Mouse (Mus musculus) c-Kit-positive CD71-positive TER-119-negative erythroid progenitor cells, embryonic 14.5 days (primary cell): ENCODE data around the gene Ssc5d.

Experiments used
- DNase-seq: peaks from one replicate; pipeline ENCODE4 v3.0.0-alpha.2; 2013; ENCODE audit warnings: low read depth

Ssc5d gene

DNA sequence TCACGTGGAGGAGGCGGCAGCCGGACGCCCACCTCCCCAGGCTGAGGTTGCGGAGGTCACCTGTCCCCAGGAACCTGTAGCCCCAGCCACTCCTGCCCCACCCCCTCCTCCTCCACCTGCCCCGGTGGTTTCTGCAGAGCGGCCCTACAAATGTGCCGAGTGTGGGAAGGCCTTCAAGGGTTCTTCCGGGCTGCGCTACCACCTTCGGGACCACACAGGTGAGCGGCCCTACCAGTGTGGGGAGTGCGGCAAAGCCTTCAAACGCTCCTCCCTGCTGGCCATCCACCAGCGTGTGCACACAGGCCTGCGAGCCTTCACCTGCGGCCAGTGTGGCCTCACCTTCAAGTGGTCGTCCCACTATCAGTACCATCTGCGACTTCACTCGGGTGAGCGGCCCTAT is 5.6 kb upstream of the Ssc5d start:
- DNase-seq: no peak

- no peak for DNase-seq
Measured at GRCm38 (mm10) chr7:4920496-4920895, 5.1 kb upstream of the Ssc5d start.

DNA sequence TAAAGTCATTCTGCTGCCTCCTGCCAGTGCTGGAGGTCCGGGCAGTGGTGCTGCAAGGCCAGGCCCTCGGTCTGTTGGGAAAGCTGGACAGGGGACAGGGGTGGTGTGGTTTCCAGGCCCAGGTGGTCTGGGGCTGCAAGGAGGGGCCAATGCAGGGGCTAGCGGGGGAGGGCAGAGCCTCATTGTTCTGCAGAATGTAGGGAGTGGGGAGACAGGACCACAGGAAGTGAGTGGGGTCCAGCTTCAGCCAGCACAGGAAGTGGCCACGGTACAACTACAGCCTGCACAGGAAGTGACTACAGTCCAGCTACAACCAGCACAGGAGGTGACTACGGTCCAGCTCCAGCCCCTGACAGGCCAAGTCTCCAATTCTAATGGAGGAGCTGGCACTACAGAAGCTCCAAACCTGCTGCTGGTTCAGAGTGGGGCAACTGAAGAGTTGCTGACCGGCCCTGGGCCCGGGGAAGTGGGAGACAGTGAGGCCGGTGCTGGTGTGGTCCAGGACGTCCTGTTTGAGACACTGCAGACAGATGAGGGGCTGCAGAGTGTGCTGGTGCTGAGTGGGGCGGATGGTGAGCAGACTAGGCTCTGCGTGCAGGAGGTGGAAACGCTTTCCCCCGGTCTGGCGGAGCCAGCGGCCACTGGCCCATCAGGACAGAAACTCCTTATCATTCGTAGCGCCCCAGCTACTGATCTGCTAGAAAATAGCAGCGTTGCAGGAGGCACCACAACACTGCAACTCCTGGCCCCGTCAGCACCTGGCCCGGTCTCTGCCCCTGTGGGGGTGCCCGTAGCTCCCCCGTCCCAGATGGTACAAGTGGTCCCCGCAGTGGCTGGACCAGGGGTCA is 4.4 kb upstream of the Ssc5d start:
- no peak for DNase-seq

DNA sequence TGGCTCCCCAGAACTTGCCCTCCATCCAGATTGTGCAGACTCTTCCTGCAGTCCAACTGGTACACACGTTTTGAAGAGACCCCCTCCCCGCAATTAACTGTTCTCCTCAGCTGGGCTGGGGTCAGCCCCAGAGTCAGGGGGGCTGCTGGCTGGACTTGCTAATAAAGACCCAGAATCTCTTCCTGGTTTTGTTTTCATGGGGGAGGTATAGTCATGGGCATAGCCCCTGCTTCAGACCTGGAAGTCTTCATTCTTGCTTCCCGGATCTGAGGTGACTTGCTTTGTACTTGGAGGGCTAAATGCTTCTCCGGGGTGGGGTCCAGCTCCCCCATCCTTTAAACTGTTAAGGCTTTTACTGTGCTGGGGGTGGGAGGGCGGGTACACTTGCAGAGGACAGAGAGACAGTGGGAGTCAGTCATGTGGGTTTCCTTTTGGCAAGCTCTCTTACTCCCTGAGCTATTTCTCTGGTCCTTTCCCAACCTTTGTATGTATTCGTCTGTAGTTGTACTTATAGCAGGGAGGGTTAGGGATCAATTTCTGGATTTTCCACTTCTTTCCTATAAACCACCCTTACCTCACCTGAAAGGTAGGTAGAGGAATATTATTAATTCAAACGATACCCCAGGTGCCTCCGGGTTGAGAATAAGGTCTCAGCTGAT is 3.6 kb upstream of the Ssc5d start, which contains the start of gene Nat14:
Gene Nat14, plus strand, starts transcription at position 205 of the 659 bp plus-strand sequence.
- no peak for DNase-seq

GRCm38 (mm10) chr7:4922508-4922907 is 3.1 kb upstream of the Ssc5d start:
- no peak for DNase-seq

DNA sequence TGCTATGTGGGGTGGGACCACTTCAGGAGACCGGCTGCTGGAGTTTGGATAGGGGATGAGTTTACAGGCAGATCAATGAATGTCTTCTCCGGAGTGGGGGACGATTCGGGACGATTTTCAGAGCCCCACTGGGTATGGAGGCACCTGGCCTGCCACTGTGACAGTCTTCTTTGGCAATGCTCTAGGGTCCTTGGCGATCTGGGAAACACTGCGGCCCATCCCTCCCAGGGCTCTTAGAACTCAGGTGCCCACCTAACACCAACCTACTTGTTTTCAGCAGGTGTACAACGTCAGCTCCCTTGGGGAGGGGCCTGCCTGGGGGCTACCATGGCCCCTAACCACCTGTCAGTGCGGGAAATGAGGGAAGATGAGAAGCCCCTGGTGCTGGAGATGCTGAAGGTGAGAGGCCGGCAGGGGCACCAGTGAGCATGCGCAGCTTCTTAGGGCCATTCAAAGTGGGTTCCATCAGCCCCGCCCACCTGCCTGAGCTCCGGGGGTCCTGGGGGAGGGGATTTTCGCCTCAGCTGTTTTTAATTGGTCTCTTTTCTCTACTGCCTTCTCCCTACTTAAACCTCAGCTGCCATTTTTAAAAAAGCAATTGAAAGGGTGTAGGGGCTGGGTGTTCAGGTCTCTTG is 2.5 kb upstream of the Ssc5d start:
- DNase-seq: no peak

GRCm38 (mm10) chr7:4923586-4924364 is 1.8 kb upstream of the Ssc5d start:
- DNase-seq: no peak

DNA sequence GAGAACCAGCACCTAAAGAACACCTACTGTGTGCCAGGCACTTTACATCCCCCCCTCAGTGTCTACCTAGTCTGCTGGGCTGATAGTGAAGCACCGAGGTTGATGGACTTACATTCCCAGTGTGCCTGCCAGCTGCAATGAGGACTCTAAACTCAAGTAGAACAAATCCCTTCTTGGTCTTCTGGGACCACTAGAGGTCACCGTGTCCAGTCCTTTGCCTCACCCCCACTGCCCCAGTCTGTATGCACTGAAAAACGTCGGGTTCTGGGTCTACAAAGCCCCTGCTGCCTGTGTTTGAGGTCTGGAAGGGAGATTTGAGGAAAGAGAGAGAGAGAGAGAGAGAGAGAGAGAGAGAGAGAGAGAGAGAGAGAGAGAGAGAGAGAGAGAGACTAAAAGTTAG is 1.1 kb upstream of the Ssc5d start:
- no peak for DNase-seq

- DNase-seq: no peak
Measured at GRCm38 (mm10) chr7:4924891-4925301, 689 bp upstream of the Ssc5d start.

DNA sequence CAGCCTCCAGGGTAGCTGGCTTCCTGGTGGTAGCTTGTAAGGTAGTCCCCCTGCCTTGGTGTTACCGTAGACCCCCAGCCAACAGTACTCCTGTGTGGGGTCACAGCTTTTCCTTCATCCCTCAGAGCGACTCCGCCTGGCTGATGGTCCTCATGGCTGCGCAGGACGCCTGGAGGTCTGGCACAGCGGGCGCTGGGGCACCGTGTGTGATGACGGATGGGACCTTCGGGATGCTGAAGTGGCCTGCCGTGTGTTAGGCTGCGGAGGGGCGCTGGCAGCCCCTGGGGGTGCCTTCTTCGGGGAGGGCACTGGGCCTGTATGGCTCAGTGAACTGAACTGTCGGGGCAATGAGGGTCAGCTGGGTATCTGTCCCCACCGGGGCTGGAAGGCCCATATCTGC is 1.3 kb downstream of the Ssc5d start:
- no peak for DNase-seq

GRCm38 (mm10) chr7:4927711-4928110 is 2.1 kb downstream of the Ssc5d start:
- no peak for DNase-seq

- DNase-seq: no peak
Measured at GRCm38 (mm10) chr7:4928323-4928722, 2.7 kb downstream of the Ssc5d start.

DNA sequence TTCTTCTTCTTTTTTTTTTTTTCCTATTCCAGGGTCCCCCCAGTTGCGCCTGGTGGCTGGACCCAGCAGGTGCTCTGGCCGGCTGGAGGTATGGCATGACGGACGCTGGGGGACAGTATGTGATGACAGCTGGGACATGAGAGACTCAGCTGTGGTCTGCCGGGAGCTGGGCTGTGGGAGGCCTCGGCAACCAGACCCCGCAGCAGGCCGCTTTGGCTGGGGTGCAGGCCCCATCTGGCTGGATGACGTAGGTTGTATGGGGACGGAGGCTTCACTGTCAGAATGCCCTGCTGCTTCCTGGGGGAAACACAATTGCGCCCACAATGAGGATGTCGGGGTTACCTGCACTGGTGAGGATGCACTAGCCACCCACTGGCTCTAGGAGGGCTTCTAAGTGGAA is 7.5 kb downstream of the Ssc5d start:
- DNase-seq: no peak

DNA sequence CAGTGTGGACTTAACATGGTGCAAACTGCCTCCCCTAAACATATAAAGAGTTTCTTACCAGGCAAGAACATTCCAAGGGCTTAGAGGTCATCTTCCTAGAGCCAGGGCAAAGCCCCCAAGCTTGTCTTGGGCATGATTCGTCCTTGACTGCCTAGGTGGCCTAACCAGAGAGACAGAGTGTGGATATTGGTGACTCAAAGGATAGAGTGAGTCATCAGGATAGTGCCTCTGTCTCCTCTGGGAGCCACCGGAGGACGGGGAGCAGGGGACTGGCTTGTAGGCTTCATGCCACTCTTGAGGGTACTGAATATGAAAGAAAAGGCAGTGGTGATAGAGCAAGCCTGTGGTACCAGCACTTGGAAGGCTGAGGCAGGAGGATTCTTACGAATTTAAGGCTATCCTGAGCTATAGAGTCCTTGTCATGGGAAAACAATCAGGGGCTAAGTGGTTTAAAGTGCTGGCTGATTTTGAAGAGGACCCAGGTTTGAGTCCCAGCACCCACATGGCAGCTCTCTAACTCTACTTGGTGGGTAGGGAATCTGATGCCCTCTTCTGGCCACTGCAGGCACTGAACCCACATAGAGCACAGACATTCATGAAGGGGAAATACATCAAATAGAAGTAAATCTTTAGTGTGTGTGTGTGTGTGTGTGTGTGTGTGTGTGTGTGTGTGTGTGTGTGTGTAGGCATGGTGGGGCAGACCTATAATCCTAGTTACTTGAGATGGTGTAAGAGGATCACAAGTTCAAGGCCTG is 8.8 kb downstream of the Ssc5d start:
- no peak for DNase-seq

- no peak for DNase-seq
Measured at GRCm38 (mm10) chr7:4936832-4937231, 11.2 kb downstream of the Ssc5d start.

- no peak for DNase-seq
Measured at GRCm38 (mm10) chr7:4937392-4937791, 11.8 kb downstream of the Ssc5d start.

- peak; percentile 53 for DNase-seq
Measured at GRCm38 (mm10) chr7:4938456-4938855, 12.9 kb downstream of the Ssc5d start.

DNA sequence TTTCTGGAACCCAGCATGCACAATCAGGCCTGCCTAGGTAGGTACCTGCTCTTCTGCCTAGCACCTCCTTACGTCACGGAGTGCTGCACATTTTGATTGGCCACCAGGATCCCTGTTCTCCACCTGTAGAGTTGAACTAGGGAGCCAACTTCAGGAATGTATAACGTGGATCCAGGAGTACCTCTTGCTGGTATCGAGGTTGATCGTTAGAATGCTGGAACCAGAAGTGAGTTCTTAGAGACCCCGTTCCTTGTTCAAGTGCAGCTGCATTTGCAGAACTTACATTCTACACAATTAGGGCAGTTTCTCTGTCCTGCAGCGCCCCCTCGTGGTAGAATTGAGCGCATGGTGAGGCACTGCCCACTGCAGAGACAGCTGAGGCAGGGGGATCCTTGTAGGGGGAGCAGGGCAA is 14.5 kb downstream of the Ssc5d start:
- DNase-seq: peak; percentile 78

GRCm38 (mm10) chr7:4942673-4943072 is 17.1 kb downstream of the Ssc5d start:
- DNase-seq: no peak

- DNase-seq: peak; percentile 85
Measured at GRCm38 (mm10) chr7:4943223-4943815, 17.7 kb downstream of the Ssc5d start.

- DNase-seq: no peak
Measured at GRCm38 (mm10) chr7:4947855-4948254, 22.3 kb downstream of the Ssc5d start.
